Mouse (Mus musculus) limb, embryonic 15.5 days (tissue): Measurements from ENCODE around the gene Hdgfl3. TPM values are rescaled to one million over a fixed set of nuclear protein-coding genes. Genes with fewer than 3 reads are reported as not detected.

Experiments used
- ATAC-seq: fragments of 200-750 bp; cut with Nextera tagmentation; 2 replicates; pipeline ENCODE4 v1.8.0; 2017; ENCODE audit warnings: low read depth, moderate TSS enrichment; ENCODE audit not compliant: insufficient number of reproducible peaks, low FRiP score, low TSS enrichment
- H3K27ac ChIP-seq: fragments of 300-500 bp; sonication (generic); 2 replicates; pipeline ENCODE4 v1.5.1; 2015; ENCODE audit warnings: moderate library complexity, mild to moderate bottlenecking, inconsistent platforms
- H3K27me3 ChIP-seq: fragments of 300-500 bp; sonication (generic); 2 replicates; pipeline ENCODE4 v1.6.1; 2015; ENCODE audit warnings: inconsistent platforms
- H3K36me3 ChIP-seq: fragments of 300-500 bp; sonication (generic); 2 replicates; pipeline ENCODE4 v1.6.1; 2015; ENCODE audit warnings: inconsistent platforms
- H3K4me1 ChIP-seq: fragments of 300-500 bp; sonication (generic); 2 replicates; pipeline ENCODE4 v1.6.1; 2015; ENCODE audit warnings: inconsistent platforms
- H3K4me2 ChIP-seq: fragments of 300-500 bp; sonication (generic); 2 replicates; pipeline ENCODE4 v1.6.1; 2015; ENCODE audit warnings: mild to moderate bottlenecking, inconsistent platforms
- H3K4me3 ChIP-seq: fragments of 300-500 bp; sonication (generic); 2 replicates; pipeline ENCODE4 v1.5.1; 2015; ENCODE audit warnings: mild to moderate bottlenecking, inconsistent platforms
- H3K9ac ChIP-seq: fragments of 300-500 bp; sonication (generic); 2 replicates; pipeline ENCODE4 v1.6.1; 2015; ENCODE audit warnings: inconsistent platforms
- H3K9me3 ChIP-seq: fragments of 300-500 bp; sonication (generic); 2 replicates; pipeline ENCODE4 v1.6.1; 2016; ENCODE audit warnings: inconsistent platforms
- WGBS: fragments of 180-500 bp; shearing (Covaris S2); methylation state at CpG from one replicate; pipeline ENCODE4 v1.1.7; 2015; 5-methylcytosine and 5-hydroxymethylcytosine counted together
- polyA plus RNA-seq: library from polyadenylated mRNA; unstranded; fragments of >200 nt; fragmentation: Nextera tagmentation; extraction: Ambion mirVana; gene quantifications from 2 replicates; pipeline ENCODE4 v1.2.1, GENCODE M21; 2015

Gene Hdgfl3
- polyA plus RNA-seq: 11.8 and 14.0 TPM in 2 replicates

- peak; percentile 85 for ATAC-seq
- Histone ChIP-seq H3K9ac (peak within 1 kb of the TSS; percentile 92), H3K27ac (peak within 1 kb of the TSS; percentile 93), H3K9me3 (no peaks in the 10 kb centered on the region), H3K4me2 (peak within 1 kb of the TSS; percentile 80), H3K4me3 (peak within 1 kb of the TSS; percentile 61), H3K36me3 (no peaks in the 10 kb centered on the region), H3K27me3 (no peaks in the 10 kb centered on the region), H3K4me1 (peaks cover 7% of the 10 kb centered on the region; the same call in 1 of the 2 replicates)
- under 1% methylated on average over 55 of the region's 63 CpGs for WGBS
These were observed at the start of gene Hdgfl3 for GRCm38 (mm10) chr7:81934267-81934745. Hdgfl3 (minus strand) TSS chr7:81934473.

GRCm38 (mm10) chr7:81983651-81984050 lies 49.4 kb upstream of the Hdgfl3 start:
- no peaks in the 10 kb centered on the region for H3K36me3 ChIP-seq
- no peak overlapping the region for H3K4me2 ChIP-seq
- no peak overlapping the region for H3K4me3 ChIP-seq
- H3K4me1 ChIP-seq: no peaks in the 10 kb centered on the region
- no peak overlapping the region for H3K9ac ChIP-seq
- H3K9me3 ChIP-seq: no peaks in the 10 kb centered on the region
- peaks cover 9% of the 10 kb centered on the region; the same call in 1 of the 2 replicates for H3K27me3 ChIP-seq
- no peak for ATAC-seq
- no peak overlapping the region for H3K27ac ChIP-seq
- WGBS: 79% methylated on average over 6 of the region's 6 CpGs

DNA sequence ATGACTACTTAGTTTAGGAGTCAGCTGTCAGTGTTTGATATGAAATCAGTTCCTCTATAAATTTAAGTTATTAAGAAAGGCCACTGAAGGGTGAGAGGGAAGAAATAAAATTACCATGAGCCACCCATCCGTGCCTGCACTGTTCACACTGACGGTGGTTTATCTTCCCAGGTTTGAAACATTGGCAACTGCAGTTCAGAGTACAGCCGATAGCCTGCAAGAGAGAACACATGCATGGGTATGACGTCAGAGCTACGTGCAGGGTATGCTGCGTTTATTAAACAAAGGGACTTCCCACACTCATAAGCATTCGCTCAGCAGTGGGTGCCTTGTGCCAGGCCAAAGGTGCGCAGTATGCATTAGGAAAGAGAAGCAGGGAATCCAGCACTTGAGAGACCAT lies 44.0 kb upstream of the Hdgfl3 start:
- H3K9me3 ChIP-seq: no peaks in the 10 kb centered on the region
- no peaks in the 10 kb centered on the region for H3K36me3 ChIP-seq
- no peak overlapping the region for H3K27ac ChIP-seq
- H3K4me2 ChIP-seq: no peak overlapping the region
- H3K4me3 ChIP-seq: no peak overlapping the region
- no peaks in the 10 kb centered on the region for H3K4me1 ChIP-seq
- no peaks in the 10 kb centered on the region for H3K27me3 ChIP-seq
- H3K9ac ChIP-seq: no peak overlapping the region
- ATAC-seq: no peak
- 74% methylated on average over 8 of the region's 8 CpGs for WGBS

DNA sequence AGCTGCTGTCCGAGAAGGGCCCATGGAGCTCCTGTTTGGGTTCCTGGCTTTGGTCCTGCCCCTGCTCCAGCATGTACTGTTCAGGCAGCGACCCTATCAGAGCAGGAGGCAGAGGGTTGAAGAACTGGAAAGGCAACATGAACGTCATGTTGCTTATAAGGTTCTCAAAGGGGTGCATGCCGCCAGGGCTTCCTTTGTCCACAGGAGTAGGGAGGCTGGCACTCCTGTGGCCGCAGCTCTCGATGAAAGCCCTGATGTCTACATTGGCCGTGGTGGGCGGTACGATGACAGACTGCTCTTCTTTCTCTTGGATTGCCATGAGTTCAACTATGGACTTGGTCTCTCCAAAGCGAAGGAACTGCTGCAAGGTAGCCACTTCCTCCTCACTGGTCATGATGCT lies 40.3 kb upstream of the Hdgfl3 start:
- H3K4me2 ChIP-seq: no peak overlapping the region
- H3K9ac ChIP-seq: no peak overlapping the region
- H3K27ac ChIP-seq: no peak overlapping the region
- H3K4me3 ChIP-seq: no peak overlapping the region
- H3K4me1 ChIP-seq: no peaks in the 10 kb centered on the region
- no peak for ATAC-seq
- no peaks in the 10 kb centered on the region for H3K9me3 ChIP-seq
- WGBS: 92% methylated on average over 10 of the region's 10 CpGs
- H3K27me3 ChIP-seq: no peaks in the 10 kb centered on the region
- no peaks in the 10 kb centered on the region for H3K36me3 ChIP-seq

GRCm38 (mm10) chr7:81973939-81974338 lies 39.7 kb upstream of the Hdgfl3 start:
- Histone ChIP-seq H3K4me1 (no peaks in the 10 kb centered on the region), H3K4me3 (no peak overlapping the region), H3K27ac (no peak overlapping the region), H3K27me3 (no peaks in the 10 kb centered on the region), H3K4me2 (no peak overlapping the region), H3K9me3 (no peaks in the 10 kb centered on the region), H3K9ac (no peak overlapping the region), H3K36me3 (no peaks in the 10 kb centered on the region)
- ATAC-seq: no peak
- 94% methylated on average over 12 of the region's 12 CpGs for WGBS

- no peaks in the 10 kb centered on the region for H3K4me1 ChIP-seq
- H3K4me2 ChIP-seq: no peak overlapping the region
- no peaks in the 10 kb centered on the region for H3K27me3 ChIP-seq
- H3K9me3 ChIP-seq: no peaks in the 10 kb centered on the region
- no peak overlapping the region for H3K4me3 ChIP-seq
- 93% methylated on average over 5 of the region's 5 CpGs for WGBS
- no peak overlapping the region for H3K27ac ChIP-seq
- H3K9ac ChIP-seq: no peak overlapping the region
- H3K36me3 ChIP-seq: no peaks in the 10 kb centered on the region
- ATAC-seq: no peak
These were observed 39.1 kb upstream of the Hdgfl3 start for GRCm38 (mm10) chr7:81973339-81973738.

- WGBS: 83% methylated on average over 6 of the region's 6 CpGs
- no peak for ATAC-seq
- Histone ChIP-seq H3K4me1 (no peaks in the 10 kb centered on the region), H3K9ac (no peak overlapping the region), H3K4me3 (no peak overlapping the region), H3K36me3 (no peaks in the 10 kb centered on the region), H3K27ac (no peak overlapping the region), H3K4me2 (no peak overlapping the region), H3K27me3 (no peaks in the 10 kb centered on the region), H3K9me3 (no peaks in the 10 kb centered on the region)
These were observed 34.7 kb upstream of the Hdgfl3 start for GRCm38 (mm10) chr7:81968975-81969374.

GRCm38 (mm10) chr7:81968451-81968850 lies 34.2 kb upstream of the Hdgfl3 start:
- WGBS: 78% methylated on average over 4 of the region's 4 CpGs
- H3K4me1 ChIP-seq: no peaks in the 10 kb centered on the region
- ATAC-seq: no peak

DNA sequence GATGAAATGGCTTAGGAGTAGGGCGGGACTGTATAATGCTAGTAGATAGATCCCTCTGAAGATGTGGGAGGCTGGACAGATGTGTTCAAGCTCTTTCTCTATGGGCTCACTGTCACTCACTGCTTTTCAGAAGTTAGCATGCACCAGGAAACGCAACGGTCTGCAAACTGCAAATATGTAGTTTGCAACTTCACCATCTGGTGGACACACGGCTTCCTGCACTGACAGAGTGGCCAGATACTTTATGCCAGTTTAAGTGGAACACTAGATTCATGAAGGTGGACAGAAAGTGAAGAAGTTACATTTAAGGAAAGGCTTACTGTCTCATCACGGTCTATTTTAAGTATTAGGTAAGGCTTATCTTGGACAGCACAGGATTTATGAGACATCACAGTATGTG lies 31.9 kb upstream of the Hdgfl3 start:
- 65% methylated on average over 5 of the region's 5 CpGs for WGBS
- H3K4me1 ChIP-seq: no peaks in the 10 kb centered on the region
- no peaks in the 10 kb centered on the region for H3K36me3 ChIP-seq
- no peak overlapping the region for H3K27ac ChIP-seq
- H3K27me3 ChIP-seq: no peaks in the 10 kb centered on the region
- H3K9ac ChIP-seq: no peak overlapping the region
- no peak for ATAC-seq
- H3K4me3 ChIP-seq: no peak overlapping the region
- H3K4me2 ChIP-seq: no peak overlapping the region
- H3K9me3 ChIP-seq: no peaks in the 10 kb centered on the region

More at GRCm38 (mm10) chr7:81968451-81968850, 34.2 kb upstream of the Hdgfl3 start:
- Histone ChIP-seq H3K27me3 (no peaks in the 10 kb centered on the region), H3K4me2 (no peak overlapping the region), H3K36me3 (no peaks in the 10 kb centered on the region), H3K9ac (no peak overlapping the region), H3K4me3 (no peak overlapping the region), H3K27ac (no peak overlapping the region), H3K9me3 (no peaks in the 10 kb centered on the region)

DNA sequence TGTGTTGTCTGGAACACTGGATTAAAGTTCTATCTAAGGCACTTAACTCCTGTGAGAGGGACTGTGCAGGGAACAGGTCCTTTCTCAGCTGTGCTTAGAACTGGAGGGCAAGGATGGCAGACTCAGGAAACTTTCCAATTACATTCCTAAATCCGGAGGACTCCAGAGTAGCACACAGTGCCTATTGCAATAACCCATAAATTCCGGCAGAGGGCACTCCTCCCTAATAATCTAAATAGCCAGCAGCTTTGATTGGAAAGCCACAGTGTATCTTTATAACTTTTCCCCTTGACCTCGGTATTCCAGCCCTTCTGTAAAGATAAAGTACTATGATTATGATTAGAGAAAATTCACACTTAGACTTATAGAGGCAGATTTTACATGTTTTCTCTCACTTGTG lies 25.4 kb upstream of the Hdgfl3 start:
- ATAC-seq: no peak
- Histone ChIP-seq H3K4me3 (no peak overlapping the region), H3K4me2 (no peak overlapping the region), H3K36me3 (no peaks in the 10 kb centered on the region), H3K9me3 (no peaks in the 10 kb centered on the region), H3K27ac (no peak overlapping the region), H3K4me1 (no peaks in the 10 kb centered on the region), H3K27me3 (no peaks in the 10 kb centered on the region), H3K9ac (no peak overlapping the region)
- 3% methylated on average over 3 of the region's 3 CpGs for WGBS

DNA sequence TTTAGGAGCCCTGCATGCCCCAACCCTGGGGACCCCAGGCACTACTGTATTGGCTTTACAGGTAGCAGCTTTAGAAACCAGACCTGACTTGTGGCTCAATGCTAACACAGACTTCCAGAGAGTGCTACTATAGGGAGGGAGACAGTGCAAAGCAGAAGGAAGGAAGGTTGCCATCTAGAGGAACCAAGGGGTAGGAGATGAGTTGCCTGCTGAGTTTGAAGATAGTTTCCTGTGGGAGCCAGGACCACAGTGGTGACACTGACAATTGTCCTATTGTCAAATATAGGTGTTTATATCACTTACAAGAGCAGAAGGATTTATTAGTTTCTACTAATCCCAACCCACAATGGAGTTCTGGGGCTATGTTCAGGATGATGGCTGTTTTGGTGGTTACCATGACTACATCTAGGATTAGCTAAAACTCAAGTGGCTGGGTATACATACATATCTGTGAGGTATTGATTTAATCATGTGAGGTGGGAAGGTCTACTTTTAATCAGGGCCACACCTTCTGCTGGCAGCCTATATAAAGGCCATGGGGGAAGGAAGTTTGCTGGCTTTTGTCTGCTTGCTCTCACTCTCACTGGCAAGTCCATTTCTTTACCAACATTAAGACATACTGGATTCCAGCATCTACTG lies 20.1 kb upstream of the Hdgfl3 start:
- H3K9me3 ChIP-seq: no peaks in the 10 kb centered on the region
- H3K4me2 ChIP-seq: no peak overlapping the region
- no peaks in the 10 kb centered on the region for H3K4me1 ChIP-seq
- H3K27ac ChIP-seq: no peak overlapping the region
- no peak for ATAC-seq
- H3K36me3 ChIP-seq: no peaks in the 10 kb centered on the region
- H3K27me3 ChIP-seq: no peaks in the 10 kb centered on the region
- no peak overlapping the region for H3K4me3 ChIP-seq
- H3K9ac ChIP-seq: no peak overlapping the region

DNA sequence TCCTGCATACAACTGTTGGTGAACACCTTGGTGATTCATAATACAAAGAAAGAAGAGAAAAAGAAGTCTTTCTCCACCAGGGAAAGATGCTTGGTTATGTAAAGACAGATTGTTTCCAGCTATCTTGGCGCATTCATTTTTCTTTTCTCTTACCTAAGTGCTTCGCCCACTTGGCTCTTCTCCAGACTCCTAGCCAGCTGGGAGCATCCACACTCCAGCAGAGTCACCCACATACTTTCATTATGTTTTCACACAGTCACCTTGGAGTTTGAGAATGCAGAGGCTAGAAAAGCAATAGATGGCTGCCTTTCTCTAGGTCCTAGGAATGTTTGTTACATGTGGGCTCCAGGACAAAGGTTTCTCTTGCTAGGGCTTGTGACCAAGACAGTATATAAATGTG lies 16.2 kb upstream of the Hdgfl3 start:
- Histone ChIP-seq H3K36me3 (no peaks in the 10 kb centered on the region), H3K4me3 (no peak overlapping the region), H3K4me2 (no peak overlapping the region), H3K4me1 (no peaks in the 10 kb centered on the region), H3K9ac (no peak overlapping the region), H3K9me3 (no peaks in the 10 kb centered on the region), H3K27ac (no peak overlapping the region), H3K27me3 (no peaks in the 10 kb centered on the region)
- WGBS: 82% methylated on average over 2 of the region's 2 CpGs
- ATAC-seq: no peak

DNA sequence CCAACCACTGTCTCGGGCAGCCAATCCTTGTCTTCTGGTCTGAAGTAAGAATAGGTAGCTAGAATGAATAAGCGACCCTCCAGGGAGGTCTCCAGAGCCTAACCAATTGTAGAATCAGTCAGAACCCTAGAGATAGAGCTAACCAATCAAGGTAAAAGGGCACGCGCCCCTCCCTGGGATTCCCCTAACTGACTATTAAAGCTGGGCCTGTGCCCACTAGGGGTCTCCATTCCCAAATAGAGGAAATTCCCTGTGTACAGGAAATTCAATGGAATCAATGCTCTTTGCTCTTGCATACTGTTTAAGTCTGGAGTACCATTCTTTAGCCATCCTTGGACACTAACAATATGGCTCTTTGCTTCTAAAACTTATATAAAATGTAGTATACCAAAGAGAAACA lies 11.1 kb upstream of the Hdgfl3 start:
- Histone ChIP-seq H3K9me3 (no peaks in the 10 kb centered on the region), H3K27ac (no peak overlapping the region), H3K36me3 (no peaks in the 10 kb centered on the region), H3K4me2 (no peak overlapping the region), H3K4me1 (no peaks in the 10 kb centered on the region), H3K4me3 (no peak overlapping the region), H3K9ac (no peak overlapping the region), H3K27me3 (no peaks in the 10 kb centered on the region)
- ATAC-seq: no peak
- 24% methylated on average over 4 of the region's 4 CpGs for WGBS
